Mouse (Mus musculus): ENCODE results near the gene Adcy6. TPM values are rescaled to one million over a fixed set of nuclear protein-coding genes. Genes with fewer than 3 reads are reported as not detected.

Adcy6 gene
- total and polyA plus RNA-seq, 3 experiments, result 0.06 to 1.5 TPM; not detected in 1

DNA sequence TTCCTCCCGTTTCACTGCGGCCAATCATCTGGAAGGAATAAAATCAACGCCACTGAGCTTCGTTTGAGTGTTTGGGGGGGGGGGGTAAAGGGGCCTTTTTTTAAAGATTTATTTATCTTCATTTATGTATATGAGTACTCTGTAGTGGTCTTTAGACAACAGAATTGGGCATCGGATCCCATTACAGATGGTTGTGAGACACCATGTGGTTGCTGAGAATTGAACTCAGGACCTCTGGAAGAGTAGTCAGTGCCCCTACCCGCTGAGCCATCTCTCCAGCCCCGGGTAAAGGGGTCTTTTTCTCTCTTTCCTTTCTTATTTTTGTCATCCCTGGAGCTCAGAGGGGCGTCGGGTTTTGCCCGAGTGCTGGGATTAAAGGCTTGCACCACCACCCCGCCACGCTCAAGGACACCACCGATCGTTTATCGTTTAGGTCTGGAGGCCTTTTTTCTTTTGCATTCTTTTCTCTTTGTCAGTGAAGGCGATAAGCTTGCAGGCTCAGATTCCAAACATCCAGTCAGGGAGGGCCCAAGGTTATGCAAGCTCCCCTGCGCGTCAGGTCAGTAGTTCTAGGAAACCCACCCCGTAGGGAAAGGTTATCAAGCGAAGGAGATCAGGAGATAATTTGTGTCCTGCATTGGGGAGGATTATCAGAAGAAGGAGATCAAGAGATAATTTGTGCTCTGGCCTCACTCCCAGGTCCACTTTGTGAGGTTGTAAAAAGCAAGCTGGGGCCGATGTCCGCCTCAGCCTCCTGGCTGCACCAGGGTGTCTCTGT, 41.4 kb downstream of the Adcy6 start:
- Histone ChIP-seq H3K36me3 (replicated peaks in 1 of 2; ENCODE audit: control insufficient read depth in 1 of 2, insufficient read depth in 1 of 2, low read length in 1 of 2) (peaks cover 3 to 30% of the 10 kb centered on the region in 2 experiments), H3K79me2 (replicated peaks; ENCODE audit: control insufficient read depth, extremely low read depth, insufficient read depth, poor library complexity, severe bottlenecking) (peaks cover 46% of the 10 kb centered on the region), H3K4me2 (ENCODE audit: insufficient read depth, low read depth, poor library complexity, severe bottlenecking) (peak overlapping the region; percentile 96), H3K9me3 (replicated peaks; ENCODE audit: low read length) (no peaks in the 10 kb centered on the region), H3K27me3 (replicated peaks) (no peaks in the 10 kb centered on the region), H3K9ac (ENCODE audit: insufficient read depth, low read depth) (peak overlapping the region; percentile 98), H3K27ac (ENCODE audit: insufficient read depth, low read depth) (peak overlapping the region; percentile 86), H3K4me3 (replicated peaks in 1 of 3; ENCODE audit: low read depth in 2 of 3, low read length in 2 of 3, poor library complexity in 1 of 3) (peak overlapping the region; percentile 56 to 93 (median 68)), H3K4me1 (ENCODE audit: control insufficient read depth in 1 of 2, insufficient read depth in 2 of 2) (peaks cover 1 to 40% of the 10 kb centered on the region in 2 experiments)
- dilution Hi-C loops (cut with MboI; ENCODE audit: extremely low pct_ligation_motif_present, extremely low pct_unique_long_range_greater_than_20kb, low sequenced_read_pairs) (no loop called here), in situ Hi-C loops (cut with MboI; ENCODE audit: low pct_ligation_motif_present, low pct_unique_long_range_greater_than_20kb, low sequenced_read_pairs) (loop anchor here (5.0 kb wide), 2 partner anchors 36 to 64 kb away; partner anchors contain the start of genes Cacnb3 and Kansl2)
- TF ChIP-seq BHLHE40 (IDR thresholded peaks at IDR 0.05; ENCODE audit: low read depth, low read length) (no peak), MAZ (IDR thresholded peaks at IDR 0.05; ENCODE audit: low read depth, low read length) (peak; percentile 1; the same call in 1 of the 2 replicates)
- DNase-seq (ENCODE audit: extremely low read depth), result peak; percentile 34

DNA sequence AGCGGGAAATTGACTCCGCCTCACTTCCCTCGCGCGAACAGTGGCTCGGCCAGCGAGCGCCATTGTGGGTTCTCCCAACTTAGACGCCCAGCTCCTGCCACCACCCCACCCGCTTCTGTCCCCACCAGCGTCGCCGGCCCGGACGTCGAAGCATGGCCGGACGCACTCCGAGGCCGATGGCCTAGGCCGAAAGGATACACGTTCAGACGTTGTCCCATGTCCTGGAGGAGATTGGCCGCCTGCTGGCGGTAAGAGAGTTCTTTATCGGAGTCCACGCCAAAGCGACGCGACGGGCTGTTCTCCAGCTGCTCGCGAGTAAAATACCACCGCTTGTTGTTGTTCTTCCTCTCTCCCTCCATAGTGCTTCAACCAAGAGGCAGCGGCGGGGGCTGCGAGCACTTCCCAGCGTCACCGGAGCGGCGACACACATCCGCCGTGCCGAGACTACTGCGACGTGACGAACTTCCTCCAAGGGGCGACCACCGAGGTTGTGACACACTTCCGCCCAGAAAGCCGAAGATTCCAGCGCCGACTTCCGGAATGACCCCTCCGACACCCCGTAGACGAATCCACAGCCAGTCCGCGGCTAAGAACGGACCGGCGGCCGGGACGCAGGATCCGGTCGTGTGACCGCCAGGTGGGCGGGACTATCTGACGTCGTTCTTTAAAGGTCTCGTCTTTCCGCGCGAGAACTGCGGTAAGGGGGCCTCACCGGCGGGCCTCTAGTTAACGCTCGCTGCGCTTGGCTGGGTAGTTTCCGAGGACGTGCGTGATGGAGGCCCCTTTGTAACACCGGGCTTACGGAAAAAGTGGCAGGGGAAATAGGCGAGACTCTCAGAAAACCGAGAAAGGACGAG, 42.4 kb downstream of the Adcy6 start:
- H3K9me3 ChIP-seq (replicated peaks; ENCODE audit: low read length), result no peaks in the 10 kb centered on the region
- H3K79me2 ChIP-seq (replicated peaks; ENCODE audit: control insufficient read depth, extremely low read depth, insufficient read depth, poor library complexity, severe bottlenecking), result peaks cover 55% of the 10 kb centered on the region
- H3K27ac ChIP-seq (ENCODE audit: insufficient read depth, low read depth), result peak overlapping the region; percentile 90
- no peaks in the 10 kb centered on the region for H3K27me3 ChIP-seq (replicated peaks)
- H3K9ac ChIP-seq (ENCODE audit: insufficient read depth, low read depth), result peak overlapping the region; percentile 98
- in situ Hi-C loops (cut with MboI; ENCODE audit: low pct_ligation_motif_present, low pct_unique_long_range_greater_than_20kb, low sequenced_read_pairs) (loop anchor here (5.0 kb wide), 2 partner anchors 35 to 65 kb away; partner anchors contain the start of genes Cacnb3 and Kansl2), dilution Hi-C loops (cut with MboI; ENCODE audit: extremely low pct_ligation_motif_present, extremely low pct_unique_long_range_greater_than_20kb, low sequenced_read_pairs) (no loop called here)
- H3K4me2 ChIP-seq (ENCODE audit: insufficient read depth, low read depth, poor library complexity, severe bottlenecking), result no peak overlapping the region
- H3K36me3 ChIP-seq (replicated peaks in 1 of 2; ENCODE audit: control insufficient read depth in 1 of 2, insufficient read depth in 1 of 2, low read length in 1 of 2), result peaks cover 7 to 39% of the 10 kb centered on the region in 2 experiments
- H3K4me3 ChIP-seq (replicated peaks in 1 of 3; ENCODE audit: low read depth in 2 of 3, low read length in 2 of 3, poor library complexity in 1 of 3), result peak overlapping the region; percentile 85 to 99 (median 93)
- DNase-seq (ENCODE audit: extremely low read depth), result peak; percentile 100
- peaks cover 3 to 45% of the 10 kb centered on the region in 2 experiments for H3K4me1 ChIP-seq (ENCODE audit: control insufficient read depth in 1 of 2, insufficient read depth in 2 of 2)
- TF ChIP-seq MAZ (IDR thresholded peaks at IDR 0.05; ENCODE audit: low read depth, low read length) (peak; percentile 95), CTCF (conservative IDR thresholded peaks at IDR 0.05 in 1 of 2, IDR thresholded peaks at IDR 0.05 in 1 of 2; ENCODE audit: low read depth in 2 of 2, low read length in 2 of 2) (no peak), MAX (IDR thresholded peaks at IDR 0.05; ENCODE audit: low read length) (peak; percentile 34), POLR2AphosphoS2 (IDR thresholded peaks at IDR 0.05; ENCODE audit: low read depth, low read length) (peak; percentile 91; the same call in 1 of the 2 replicates), ELF1 (IDR thresholded peaks at IDR 0.05; ENCODE audit: low read depth, low read length) (peak; percentile 98), NELFE (IDR thresholded peaks at IDR 0.05; ENCODE audit: low read depth, low read length) (peak; percentile 99), JUN (IDR thresholded peaks at IDR 0.05; ENCODE audit: insufficient read depth, low read depth, low read length) (no peak), MEF2A (IDR thresholded peaks at IDR 0.05; ENCODE audit: borderline replicate concordance, low read depth, low read length) (peak; percentile 85), EP300 (IDR thresholded peaks at IDR 0.05; ENCODE audit: low read length) (no peak), RAD21 (IDR thresholded peaks at IDR 0.05; ENCODE audit: low read depth, low read length) (no peak), MXI1 (IDR thresholded peaks at IDR 0.05; ENCODE audit: low read depth, low read length) (no peak; the same call in 1 of the 2 replicates), JUND (conservative IDR thresholded peaks at IDR 0.05; ENCODE audit: low read depth, low read length) (no peak), GABPA (IDR thresholded peaks at IDR 0.05; ENCODE audit: insufficient replicate concordance, low read depth, low read length) (peak; percentile 100), MYC (IDR thresholded peaks at IDR 0.05; ENCODE audit: low read depth, low read length) (peak; percentile 44; the same call in 1 of the 2 replicates), ZC3H11A (IDR thresholded peaks at IDR 0.05; ENCODE audit: low read depth, low read length) (no peak), UBTF (IDR thresholded peaks at IDR 0.05; ENCODE audit: low read depth, low read length) (0 out of 2 replicates have a peak, but pooled peaks have one; percentile 58), E2F4 (IDR thresholded peaks at IDR 0.05; ENCODE audit: insufficient replicate concordance, low read depth, low read length) (no peak), PAX5 (IDR thresholded peaks at IDR 0.05; ENCODE audit: low read length) (no peak), IRF4 (IDR thresholded peaks at IDR 0.05; ENCODE audit: low read depth, low read length) (peak; percentile 9), ZMIZ1 (IDR thresholded peaks at IDR 0.05; ENCODE audit: low read depth, low read length) (peak; percentile 97), ZNF384 (IDR thresholded peaks at IDR 0.05; ENCODE audit: low read depth, low read length) (no peak), ETS1 (conservative IDR thresholded peaks at IDR 0.05; ENCODE audit: low read depth, low read length) (peak; percentile 81), NRF1 (IDR thresholded peaks at IDR 0.05; ENCODE audit: low read depth, low read length) (peak; percentile 53; the same call in 1 of the 2 replicates), TBP (conservative IDR thresholded peaks at IDR 0.05; ENCODE audit: low read depth, low read length) (peak; percentile 94), POLR2A (IDR thresholded peaks at IDR 0.05; ENCODE audit: low read depth, low read length) (peak; percentile 99), CHD1 (IDR thresholded peaks at IDR 0.05; ENCODE audit: low read depth, low read length) (no peak; the same call in none of the 2 replicates), HCFC1 (IDR thresholded peaks at IDR 0.05; ENCODE audit: low read depth, low read length) (peak; percentile 97)

Data from CH12.LX (cell line).